Mouse (Mus musculus) right cerebral cortex, postnatal 10 days (tissue): ENCODE measurements at regions not wholly inside any gene's neighbourhood (a gene's known extent, or its start where the extent isn't known, plus 50 kb on each side); places are given as distances from the start of the nearest gene placed in this dataset.

Source experiments
- DNase-seq, 2 experiments: peaks; one replicate each; pipeline ENCODE4 v3.0.0; 2021; ENCODE audit warnings: low spot score in 2 of 2

DNA sequence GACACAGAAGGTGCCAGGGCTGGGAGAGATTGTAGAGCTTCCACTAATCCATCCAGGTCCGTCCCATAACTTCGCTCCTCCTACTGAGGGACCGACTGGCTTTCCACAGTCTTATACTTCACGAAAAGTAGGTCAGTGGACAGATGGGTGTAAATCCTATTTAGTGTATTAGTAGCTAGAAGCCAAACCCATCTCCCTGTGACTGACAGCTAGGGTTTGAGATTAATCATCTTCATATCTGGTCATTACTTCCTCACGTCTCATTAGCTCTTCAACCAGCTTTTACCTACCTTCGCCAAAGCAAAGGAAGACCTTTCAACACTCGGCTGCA is 60.4 kb upstream of the Scaf11 start:
- no peak for DNase-seq

DNA sequence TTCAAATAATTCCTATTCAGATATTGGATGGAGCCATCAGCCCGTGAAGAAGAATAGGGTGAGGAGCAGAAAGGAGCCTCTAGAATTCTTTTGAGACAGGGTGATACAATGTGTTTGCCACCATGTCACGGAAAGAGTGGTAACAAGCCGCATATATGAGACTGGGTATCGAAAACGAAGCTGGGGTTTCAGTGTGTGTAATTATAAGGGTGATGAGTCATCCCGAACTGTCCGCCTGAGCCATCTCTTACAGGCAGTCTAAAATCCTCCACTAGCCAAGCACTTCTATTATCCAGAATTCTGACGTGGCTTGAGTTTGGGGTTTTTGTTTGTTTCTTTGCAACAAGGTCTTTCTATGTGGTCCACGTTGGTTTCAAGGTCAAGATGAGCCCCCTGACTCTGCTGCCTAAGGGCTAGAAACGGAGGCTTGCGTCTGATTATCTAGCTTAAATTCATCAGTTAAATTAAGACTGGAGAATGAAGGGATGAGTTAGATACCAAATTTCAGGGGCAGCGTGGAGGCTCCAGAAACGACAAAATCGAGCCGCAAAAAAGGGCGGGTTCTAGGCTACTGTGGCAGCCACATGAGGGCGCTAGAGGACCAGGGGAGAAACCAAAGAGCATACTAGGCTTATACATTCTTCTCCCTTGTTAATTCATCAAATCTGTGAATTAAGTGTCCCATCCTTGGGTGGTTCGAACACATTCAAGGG is 59.9 kb upstream of the Scaf11 start:
- DNase-seq, result no peak

DNA sequence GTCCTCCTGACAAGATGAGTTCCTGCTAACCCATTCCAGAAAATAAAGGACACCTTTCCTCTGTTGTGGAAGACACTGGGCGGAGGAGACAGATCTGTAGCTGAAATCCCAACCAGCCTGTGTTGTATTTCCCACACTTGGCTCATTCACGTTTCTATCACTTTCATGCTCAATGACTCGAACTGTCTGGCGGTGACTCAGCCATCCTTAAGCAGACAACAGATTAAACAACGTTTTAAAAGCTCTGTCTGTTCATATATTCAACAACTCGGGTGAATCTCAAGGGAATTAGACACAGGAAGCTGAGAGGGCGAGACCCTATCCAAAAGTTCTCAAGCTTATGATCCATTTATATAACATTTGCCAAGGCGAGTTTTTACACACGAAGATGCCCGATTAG is 57.5 kb upstream of the Scaf11 start:
- no peak for DNase-seq

DNA sequence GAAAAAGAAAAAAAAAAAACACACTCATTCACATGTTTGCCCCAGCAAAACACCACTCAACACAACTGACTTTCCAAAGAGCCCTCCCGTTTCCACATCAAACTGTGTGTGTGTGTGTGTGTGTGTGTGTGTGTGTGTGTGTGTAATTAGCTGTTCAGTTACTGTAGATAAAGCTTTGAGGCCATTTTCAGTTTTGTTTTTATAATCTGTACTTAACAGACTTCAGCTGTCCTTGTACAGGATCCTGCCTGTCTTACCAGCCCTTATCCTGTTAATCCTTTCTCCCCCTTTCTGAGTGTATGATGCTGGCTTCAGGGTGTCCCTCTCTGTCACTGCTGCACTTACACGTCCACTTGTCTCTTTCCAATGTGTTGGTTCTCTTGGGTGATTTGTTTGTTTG is 55.0 kb upstream of the Scaf11 start:
- DNase-seq, result no peak

DNA sequence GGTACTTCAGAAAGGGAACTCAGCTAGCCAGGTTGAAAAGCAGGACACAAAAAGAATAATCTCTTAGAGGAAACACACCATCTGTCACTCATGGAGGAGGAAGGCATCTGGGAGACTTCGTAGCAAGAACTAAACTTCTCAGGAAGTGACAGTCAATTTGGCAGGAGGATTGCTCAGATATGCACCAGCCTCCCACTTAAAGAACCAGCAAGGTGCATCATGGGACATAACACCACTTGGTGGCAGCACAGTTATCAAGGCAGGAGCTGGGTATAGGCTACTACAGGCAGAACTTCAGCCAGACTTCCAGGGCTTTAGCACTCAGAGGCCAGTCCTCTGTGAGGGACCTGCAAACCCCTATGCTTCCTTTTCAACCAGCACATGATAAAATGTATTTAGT is 52.0 kb upstream of the Scaf11 start:
- DNase-seq, result peak in 1 of 2 experiments; percentile 48
